Mouse (Mus musculus) heart, embryonic 14.5 days (tissue): ENCODE results near the gene Fdps. TPM values are rescaled to one million over a fixed set of nuclear protein-coding genes. Genes with fewer than 3 reads are reported as not detected.
"Not testable (repeated sequence)": the region's sequence is repeated elsewhere in the genome, so short reads cannot be mapped to it uniquely, and the experiment has no call there.

ENCODE experiments used
- ATAC-seq: fragments of 200-750 bp; cut with Nextera tagmentation; 2 replicates; pipeline ENCODE4 v1.8.0; 2017; ENCODE audit warnings: low read depth, moderate TSS enrichment; ENCODE audit not compliant: insufficient number of reproducible peaks, insufficient read depth, low FRiP score
- H3K27ac ChIP-seq, 2 experiments: fragments of 200-500 bp in 1 of 2; fragments of 300-500 bp in 1 of 2; sonication (generic) in 1 of 2; replicated peaks in 1 of 2; 2 replicates each; pipeline ENCODE4 v1.5.1; 2012 to 2014; ENCODE audit warnings: low read depth in 2 of 2, low read length in 2 of 2, control low read depth in 1 of 2, mild to moderate bottlenecking in 1 of 2, mixed read lengths in 1 of 2; ENCODE audit not compliant: control insufficient read depth in 1 of 2, insufficient read depth in 1 of 2
- H3K27me3 ChIP-seq: fragments of 300-500 bp; sonication (generic); 2 replicates; pipeline ENCODE4 v1.6.1; 2014; ENCODE audit warnings: mild to moderate bottlenecking, low read length, control low read depth; ENCODE audit not compliant: control insufficient read depth, insufficient read depth
- H3K36me3 ChIP-seq: fragments of 300-500 bp; sonication (generic); 2 replicates; pipeline ENCODE4 v1.6.1; 2014; ENCODE audit warnings: mild to moderate bottlenecking, control low read depth, low read length, mixed read lengths; ENCODE audit not compliant: control insufficient read depth, insufficient read depth
- H3K4me1 ChIP-seq, 2 experiments: fragments of 200-500 bp in 1 of 2; fragments of 300-500 bp in 1 of 2; sonication (generic) in 1 of 2; 2 replicates each; pipeline ENCODE4 v1.6.1; 2012 to 2014; ENCODE audit warnings: low read length in 2 of 2, control low read depth in 1 of 2, mixed read lengths in 1 of 2; ENCODE audit not compliant: control insufficient read depth in 2 of 2, insufficient read depth in 2 of 2
- H3K4me2 ChIP-seq: fragments of 300-500 bp; sonication (generic); 2 replicates; pipeline ENCODE4 v1.6.1; 2014; ENCODE audit warnings: mild to moderate bottlenecking, low read length
- H3K4me3 ChIP-seq, 2 experiments: fragments of 200-500 bp in 1 of 2; fragments of 300-500 bp in 1 of 2; sonication (generic) in 1 of 2; 2 replicates each; pipeline ENCODE4 v1.5.1; 2012 to 2014; ENCODE audit warnings: low read length in 2 of 2, mild to moderate bottlenecking in 2 of 2, control low read depth in 1 of 2, low read depth in 1 of 2, moderate library complexity in 1 of 2; ENCODE audit not compliant: control insufficient read depth in 1 of 2, insufficient read depth in 1 of 2
- H3K9ac ChIP-seq: fragments of 300-500 bp; sonication (generic); 2 replicates; pipeline ENCODE4 v1.6.1; 2014; ENCODE audit warnings: mild to moderate bottlenecking, low read length
- H3K9me3 ChIP-seq: fragments of 300-500 bp; sonication (generic); 2 replicates; pipeline ENCODE4 v1.6.1; 2016; ENCODE audit warnings: low read length, control low read depth; ENCODE audit not compliant: control insufficient read depth
- WGBS: fragments of 180-500 bp; shearing (Covaris S2); extraction: QIAGEN DNeasy Blood & Tissue Kit; methylation state at CpG from one replicate; pipeline ENCODE4 v1.1.7; 2014; 5-methylcytosine and 5-hydroxymethylcytosine counted together
- polyA plus RNA-seq: library from polyadenylated mRNA; unstranded; fragments of >200 nt; fragmentation: Nextera tagmentation; extraction: Ambion mirVana; gene quantifications from 2 replicates; pipeline ENCODE4 v1.2.1, GENCODE M21; 2014

The Fdps gene
- polyA plus RNA-seq, 1 experiment from 2014 or later = 96.9 TPM

GRCm38 (mm10) chr3:89082287-89082686 lies 19.5 kb downstream of the Fdps start:
- not testable (repeated sequence) for H3K4me1 ChIP-seq, H3K4me3 ChIP-seq, H3K27ac ChIP-seq, H3K9ac ChIP-seq, H3K27me3 ChIP-seq, H3K4me2 ChIP-seq, ATAC-seq, H3K9me3 ChIP-seq
- peaks cover 47% of the 10 kb centered on the region for H3K36me3 ChIP-seq

GRCm38 (mm10) chr3:89077383-89077782 lies 24.4 kb downstream of the Fdps start:
- no peak overlapping the region for H3K4me2 ChIP-seq
- ATAC-seq = no peak
- H3K27me3 ChIP-seq = no peaks in the 10 kb centered on the region
- 87% methylated on average over 9 of the region's 9 CpGs for WGBS
- H3K36me3 ChIP-seq = peaks cover 86% of the 10 kb centered on the region
- H3K9me3 ChIP-seq = no peaks in the 10 kb centered on the region
- H3K4me1 ChIP-seq = no peaks in the 10 kb centered on the region
- H3K27ac ChIP-seq = no peak overlapping the region
- H3K4me3 ChIP-seq = no peak overlapping the region
- H3K9ac ChIP-seq = no peak overlapping the region

- Histone ChIP-seq H3K4me1 (no peaks in the 10 kb centered on the region), H3K4me2 (no peak overlapping the region), H3K27me3 (no peaks in the 10 kb centered on the region), H3K9ac (no peak overlapping the region), H3K4me3 (no peak overlapping the region), H3K27ac (no peak overlapping the region), H3K9me3 (no peaks in the 10 kb centered on the region), H3K36me3 (peaks cover 100% of the 10 kb centered on the region)
- no peak for ATAC-seq
Observed at GRCm38 (mm10) chr3:89067265-89067664, 34.5 kb downstream of the Fdps start.

- Histone ChIP-seq H3K4me2 (no peak overlapping the region), H3K27me3 (no peaks in the 10 kb centered on the region), H3K36me3 (peaks cover 100% of the 10 kb centered on the region), H3K4me3 (no peak overlapping the region), H3K27ac (no peak overlapping the region), H3K9ac (no peak overlapping the region), H3K9me3 (no peaks in the 10 kb centered on the region), H3K4me1 (no peaks in the 10 kb centered on the region)
- ATAC-seq = no peak
- 80% methylated on average over 3 of the region's 3 CpGs for WGBS
Observed at GRCm38 (mm10) chr3:89061696-89062095, 40.1 kb downstream of the Fdps start.

- Histone ChIP-seq H3K4me1 (no peaks in the 10 kb centered on the region), H3K4me3 (no peak overlapping the region), H3K9me3 (no peaks in the 10 kb centered on the region), H3K27me3 (no peaks in the 10 kb centered on the region), H3K4me2 (no peak overlapping the region), H3K27ac (no peak overlapping the region), H3K36me3 (peaks cover 99% of the 10 kb centered on the region), H3K9ac (no peak overlapping the region)
- 91% methylated on average over 3 of the region's 3 CpGs for WGBS
- no peak for ATAC-seq
Observed at GRCm38 (mm10) chr3:89058783-89059182, 43.0 kb downstream of the Fdps start.

GRCm38 (mm10) chr3:89058361-89058760 lies 43.4 kb downstream of the Fdps start:
- Histone ChIP-seq H3K36me3 (peaks cover 99% of the 10 kb centered on the region), H3K4me2 (no peak overlapping the region), H3K4me1 (no peaks in the 10 kb centered on the region), H3K27ac (no peak overlapping the region), H3K27me3 (no peaks in the 10 kb centered on the region), H3K9me3 (no peaks in the 10 kb centered on the region), H3K9ac (no peak overlapping the region), H3K4me3 (no peak overlapping the region)
- WGBS = 94% methylated on average over 9 of the region's 9 CpGs
- no peak for ATAC-seq

Other genes starting within 250 kb of the Fdps start
- gene Msto1, start 188.0 kb downstream of the Fdps start, polyA plus RNA-seq = 47.8 and 49.8 TPM in 2 replicates
- 16.8 and 17.4 TPM in 2 replicates for gene Ash1l, start 151.3 kb downstream of the Fdps start, polyA plus RNA-seq
- gene Dap3, start 150.8 kb downstream of the Fdps start, polyA plus RNA-seq = 138 and 141 TPM in 2 replicates
- gene Rusc1, start 8.6 kb downstream of the Fdps start, polyA plus RNA-seq = 6.8 and 7.5 TPM in 2 replicates
- not detected in 2 replicates for gene Gm43738, start 860 bp downstream of the Fdps start, polyA plus RNA-seq
- gene Pklr, start 34.2 kb upstream of the Fdps start, polyA plus RNA-seq = 0.11 TPM in 1 of 2 replicates, not detected in the other
- gene Hcn3, start 58.2 kb upstream of the Fdps start, polyA plus RNA-seq = 0.27 and 0.51 TPM in 2 replicates
- 12.4 and 13.4 TPM in 2 replicates for gene Clk2, start 62.8 kb upstream of the Fdps start, polyA plus RNA-seq
- 68.3 and 74.8 TPM in 2 replicates for gene Scamp3, start 75.5 kb upstream of the Fdps start, polyA plus RNA-seq
- gene Fam189b, start 81.2 kb upstream of the Fdps start, polyA plus RNA-seq = 9.1 and 12.8 TPM in 2 replicates
- gene Gba, start 101.0 kb upstream of the Fdps start, polyA plus RNA-seq = 33.5 and 34.0 TPM in 2 replicates
- 12.9 and 14.5 TPM in 2 replicates for gene Thbs3, start 113.2 kb upstream of the Fdps start, polyA plus RNA-seq
- 93.6 and 102 TPM in 2 replicates for gene Mtx1, start 125.1 kb upstream of the Fdps start, polyA plus RNA-seq
- 0.16 TPM in 1 of 2 replicates, not detected in the other for gene Muc1, start 127.1 kb upstream of the Fdps start, polyA plus RNA-seq
- gene Krtcap2, start 144.0 kb upstream of the Fdps start, polyA plus RNA-seq = 216 and 239 TPM in 2 replicates
- gene Trim46, start 144.3 kb upstream of the Fdps start, polyA plus RNA-seq = 0.85 and 0.95 TPM in 2 replicates
- 92.9 and 97.9 TPM in 2 replicates for gene Dpm3, start 157.4 kb upstream of the Fdps start, polyA plus RNA-seq
- 48.2 and 48.9 TPM in 2 replicates for gene Slc50a1, start 168.6 kb upstream of the Fdps start, polyA plus RNA-seq
- gene Efna1, start 179.2 kb upstream of the Fdps start, polyA plus RNA-seq = 38.4 and 39.7 TPM in 2 replicates
- 0.78 and 1.1 TPM in 2 replicates for gene Efna3, start 221.0 kb upstream of the Fdps start, polyA plus RNA-seq
- 6.0 and 6.7 TPM in 2 replicates for gene Efna4, start 236.1 kb upstream of the Fdps start, polyA plus RNA-seq
- gene Adam15, start 248.0 kb upstream of the Fdps start, polyA plus RNA-seq = 31.0 and 38.6 TPM in 2 replicates